Mouse (Mus musculus): ENCODE measurements at regions not wholly inside any gene's neighbourhood (a gene's known extent, or its start where the extent isn't known, plus 50 kb on each side); places are given as distances from the start of the nearest gene placed in this dataset.
A peak's percentile ranks its signal among the peaks of the same experiment; 100 is the strongest.
"Not testable (repeated sequence)": the region's sequence is repeated elsewhere in the genome, so short reads cannot be mapped to it uniquely, and the experiment has no call there.

DNA sequence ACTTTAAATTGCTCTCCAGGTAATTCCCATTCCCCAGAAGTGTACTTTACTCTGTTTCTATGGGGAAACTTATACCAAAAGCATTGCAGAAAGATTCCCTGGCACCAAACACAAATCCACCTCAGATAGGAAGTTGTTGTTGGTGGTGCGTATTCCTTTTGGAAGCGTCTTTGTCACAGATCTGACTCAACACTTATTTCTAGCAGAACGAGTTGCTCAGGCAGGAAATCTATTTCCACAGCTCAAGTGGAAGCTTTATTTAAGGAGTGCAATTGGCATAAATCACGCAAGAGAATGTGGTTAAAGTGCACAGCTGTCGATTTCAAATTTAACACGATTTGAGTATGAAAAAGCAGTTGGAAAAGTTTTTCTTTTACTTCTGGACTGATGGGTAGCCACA is 436.9 kb upstream of the Ghitm start:
- DNase-seq (ENCODE audit: low spot score), result no peak

DNA sequence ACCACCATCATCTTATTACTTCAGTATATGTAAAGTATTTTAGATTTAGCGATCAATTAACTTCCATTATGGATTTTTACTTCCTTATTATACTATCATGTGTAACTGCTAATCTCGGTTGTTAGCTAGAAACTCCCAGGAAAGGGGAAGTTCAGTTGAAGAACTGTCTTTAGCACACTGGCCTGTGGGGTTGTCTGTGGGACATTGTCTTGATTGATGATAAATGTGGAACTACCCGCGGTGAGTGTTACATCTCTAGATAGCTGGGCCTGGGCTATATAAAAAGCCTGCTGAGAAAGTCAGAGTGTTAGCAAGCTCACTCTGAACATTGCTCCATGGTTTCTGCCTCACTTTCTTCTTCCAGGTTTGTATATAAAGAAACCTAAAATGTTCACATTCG is 423.2 kb upstream of the Ghitm start:
- no peak for DNase-seq (ENCODE audit: low spot score)

DNA sequence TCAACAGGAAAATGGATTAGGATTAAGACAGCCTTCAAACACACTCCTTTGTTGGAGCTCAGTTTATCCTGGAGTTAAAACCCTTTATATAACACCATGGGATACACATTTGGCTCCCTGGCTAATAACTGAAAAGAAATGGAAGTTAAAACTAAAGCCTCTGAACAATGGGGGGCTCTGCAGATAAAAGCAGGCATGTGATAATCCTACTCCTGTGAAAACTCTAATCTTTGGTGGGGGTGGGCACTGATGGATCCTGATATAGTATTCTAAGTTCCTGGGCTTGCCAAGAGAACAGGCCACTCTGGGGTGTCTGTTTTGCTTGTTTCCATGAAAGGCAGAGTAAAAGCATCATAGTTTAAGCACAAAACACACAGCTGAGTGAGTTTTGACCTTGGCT is 388.5 kb upstream of the Ghitm start:
- DNase-seq (ENCODE audit: low spot score), result no peak

DNA sequence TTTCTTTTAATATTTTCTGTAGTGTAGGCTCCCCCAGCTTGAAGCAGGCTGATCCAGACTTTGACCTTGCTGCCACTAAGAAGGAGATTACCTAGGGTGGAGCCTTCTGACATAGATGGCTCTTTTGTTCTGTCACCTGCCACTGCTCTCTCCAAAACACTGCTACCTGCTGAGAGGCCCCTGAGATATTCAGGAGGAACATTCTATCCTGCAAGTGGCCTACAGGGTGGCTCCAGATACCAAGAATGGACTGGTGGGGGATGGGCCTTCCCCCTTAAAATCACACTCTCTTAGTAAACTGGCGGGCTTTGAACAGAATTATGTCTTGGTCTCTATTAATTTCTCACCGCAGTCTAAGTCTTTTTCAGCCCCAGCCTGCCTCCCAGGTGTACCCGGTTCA is 385.6 kb upstream of the Ghitm start:
- DNase-seq (ENCODE audit: low spot score), result not testable (repeated sequence)

DNA sequence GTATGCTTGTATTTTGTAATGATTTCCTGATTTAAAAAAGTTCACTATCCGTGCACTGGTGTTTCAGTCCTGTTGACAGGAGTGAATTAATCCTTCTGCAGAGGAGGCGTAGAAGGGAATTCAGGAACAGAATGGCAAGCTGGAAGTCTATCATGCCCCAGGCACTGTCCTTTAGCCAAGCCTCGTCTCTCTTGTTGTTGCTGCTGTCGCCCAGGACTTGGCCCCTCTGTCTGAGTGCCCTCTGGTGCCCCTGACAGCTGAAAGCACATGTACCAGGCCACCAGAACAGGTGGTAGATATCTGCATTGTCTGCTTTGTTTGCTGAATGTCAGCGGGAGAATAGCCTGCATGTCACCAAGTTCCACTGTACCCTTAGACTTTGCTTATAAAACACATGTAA is 370.2 kb upstream of the Ghitm start:
- DNase-seq (ENCODE audit: low spot score), result no peak

DNA sequence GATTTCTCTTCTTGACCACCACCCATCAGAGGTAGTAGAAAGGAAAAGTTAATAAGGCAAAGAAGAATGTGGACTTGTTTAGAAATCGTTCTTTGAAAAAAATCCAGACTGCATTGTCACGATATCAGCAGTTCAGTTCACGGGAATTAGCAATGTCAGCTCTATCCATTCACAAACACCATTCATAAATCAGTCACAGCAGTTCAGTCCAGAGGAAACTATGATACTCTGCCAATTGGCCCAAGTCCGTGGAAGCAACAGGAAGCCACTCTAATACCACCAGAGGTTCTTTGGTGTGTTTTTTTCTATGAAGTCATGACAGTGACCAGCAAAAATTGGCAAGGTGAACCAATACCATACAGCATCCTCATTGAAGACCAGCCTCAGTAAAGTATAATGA is 355.6 kb upstream of the Ghitm start:
- DNase-seq (ENCODE audit: low spot score), result no peak

DNA sequence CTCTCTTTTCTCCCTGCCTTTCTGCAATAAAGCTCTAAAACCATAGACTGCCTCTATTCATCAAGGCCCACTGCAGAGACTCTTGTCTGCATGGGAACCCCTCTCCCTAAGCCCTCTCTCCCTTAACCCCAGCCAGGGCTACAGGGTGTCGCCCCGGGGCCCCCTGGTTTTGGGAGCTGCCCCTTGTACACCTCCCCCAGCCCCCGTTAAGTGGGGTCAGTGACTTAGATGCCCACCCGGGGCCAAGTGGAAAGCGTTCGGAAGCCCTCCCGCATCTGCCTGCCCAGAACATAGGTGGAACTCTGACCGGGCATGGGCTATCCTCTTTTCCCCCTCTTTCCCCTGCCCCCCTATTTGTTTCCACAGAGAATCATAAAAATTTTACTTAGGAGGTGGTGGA is 350.2 kb upstream of the Ghitm start:
- no peak for DNase-seq (ENCODE audit: low spot score)

DNA sequence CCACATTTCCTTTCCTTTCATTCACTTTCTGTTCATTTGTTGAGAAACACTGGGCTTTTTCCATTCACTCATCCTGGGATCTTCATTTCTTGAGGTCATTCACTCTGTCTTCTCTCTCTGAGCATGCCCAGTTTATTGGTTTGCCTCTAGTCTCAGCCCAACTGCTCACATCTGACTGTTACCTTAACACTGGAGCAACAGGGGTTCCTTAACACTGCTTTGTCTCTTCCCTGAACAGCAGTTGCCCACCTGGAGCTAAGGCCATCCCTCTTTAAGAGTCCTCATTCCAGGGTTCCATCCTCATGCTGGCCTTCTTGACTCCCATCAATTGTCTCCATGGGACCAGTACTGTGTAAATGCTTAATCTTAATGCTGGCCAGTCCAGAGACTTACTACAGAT is 342.5 kb upstream of the Ghitm start:
- DNase-seq (ENCODE audit: low spot score), result no peak

DNA sequence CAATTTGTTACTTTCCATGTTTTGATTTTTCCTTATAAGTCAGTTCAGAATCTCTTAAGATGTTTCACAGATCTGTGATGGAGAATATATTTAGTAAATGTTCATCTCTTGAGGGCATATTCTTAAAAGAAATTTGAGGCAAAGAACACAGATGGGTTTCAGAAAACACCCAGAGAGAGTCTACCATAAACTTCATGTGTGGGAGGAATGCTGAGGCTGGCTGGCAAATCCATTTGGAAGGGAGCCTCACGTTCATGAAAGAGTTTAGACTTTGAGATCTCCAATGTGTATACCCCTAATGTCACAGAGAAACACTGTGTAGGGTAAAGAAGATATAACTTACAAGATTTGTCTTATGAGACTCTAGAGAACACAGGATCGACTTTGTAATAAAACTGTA is 333.6 kb upstream of the Ghitm start:
- DNase-seq (ENCODE audit: low spot score), result no peak

DNA sequence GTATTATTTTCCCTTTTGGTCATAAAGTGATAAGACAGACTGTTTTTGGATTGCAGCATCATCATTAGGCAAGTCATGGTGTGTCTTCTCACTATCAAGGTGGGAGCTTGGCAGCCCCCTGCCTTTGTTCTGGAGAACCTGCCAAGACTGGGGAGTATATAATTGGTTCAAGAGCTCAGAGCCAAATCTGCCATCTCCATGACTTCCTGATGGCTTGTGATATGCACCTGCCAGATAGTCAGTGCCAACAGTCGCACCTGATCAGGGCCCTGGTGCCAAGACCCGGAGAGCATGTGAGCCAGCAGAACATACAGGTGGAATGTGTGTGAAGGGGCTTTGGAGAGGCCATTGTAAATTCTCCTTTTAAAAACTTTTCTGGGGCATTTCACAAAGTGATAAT is 305.8 kb upstream of the Ghitm start:
- DNase-seq (ENCODE audit: low spot score), result no peak

DNA sequence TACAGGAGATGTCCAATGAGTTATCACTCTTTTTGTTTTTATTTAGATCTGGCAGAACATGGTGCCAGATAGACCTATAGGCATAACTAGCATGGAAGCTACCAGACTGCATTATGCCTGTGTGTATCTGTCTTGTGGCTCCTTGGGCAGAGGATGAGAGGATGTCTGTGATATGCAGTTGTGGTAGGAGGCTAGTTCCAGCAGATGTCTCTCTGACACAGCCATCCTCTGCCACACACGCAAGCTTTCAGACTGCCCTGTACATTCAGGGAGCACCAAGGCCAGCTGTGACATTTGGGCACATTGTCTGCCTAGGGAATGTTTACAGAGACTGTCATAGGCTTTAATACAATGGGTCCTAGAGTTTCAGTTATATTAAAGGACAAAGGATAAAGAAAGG is 295.6 kb upstream of the Ghitm start:
- no peak for DNase-seq (ENCODE audit: low spot score)

DNA sequence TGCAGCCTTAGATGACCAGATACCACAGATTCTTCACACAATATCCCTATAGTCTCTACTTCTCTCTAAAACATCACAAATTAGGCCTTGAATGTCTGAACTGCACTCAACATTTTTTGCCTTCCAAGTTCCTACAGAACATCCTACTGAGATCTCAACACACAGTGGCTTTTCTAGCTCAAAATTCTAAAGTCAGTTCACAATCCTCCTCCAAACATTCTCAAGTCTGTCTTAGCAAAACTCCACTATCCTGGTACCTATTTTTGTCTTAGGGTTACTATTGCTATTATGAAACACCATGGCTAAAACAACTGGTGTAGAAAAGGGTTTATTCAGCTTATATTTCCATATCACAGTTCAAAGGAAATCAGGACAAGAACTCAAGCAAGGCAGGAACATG is 290.4 kb upstream of the Ghitm start:
- no peak for DNase-seq (ENCODE audit: low spot score)

DNA sequence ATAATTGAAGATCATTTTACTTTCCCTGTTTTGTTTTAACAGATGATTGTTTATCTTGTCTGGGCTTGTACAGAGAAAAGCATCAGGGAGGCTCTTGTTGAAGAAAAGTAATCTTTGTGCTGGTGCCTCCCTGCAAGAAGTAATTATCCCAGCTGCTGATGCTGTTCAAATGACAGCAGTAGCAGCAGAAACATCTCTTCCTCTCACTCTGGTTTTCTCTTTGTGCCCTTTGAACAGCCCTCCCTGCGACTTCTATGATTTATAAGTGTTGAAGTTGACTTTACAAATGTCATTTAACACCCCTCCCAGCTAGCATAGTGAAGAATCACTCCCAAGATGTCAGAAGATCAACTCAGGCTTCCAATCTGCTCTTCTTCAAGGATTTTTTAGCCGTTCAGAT is 286.5 kb upstream of the Ghitm start:
- no peak for DNase-seq (ENCODE audit: low spot score)

DNA sequence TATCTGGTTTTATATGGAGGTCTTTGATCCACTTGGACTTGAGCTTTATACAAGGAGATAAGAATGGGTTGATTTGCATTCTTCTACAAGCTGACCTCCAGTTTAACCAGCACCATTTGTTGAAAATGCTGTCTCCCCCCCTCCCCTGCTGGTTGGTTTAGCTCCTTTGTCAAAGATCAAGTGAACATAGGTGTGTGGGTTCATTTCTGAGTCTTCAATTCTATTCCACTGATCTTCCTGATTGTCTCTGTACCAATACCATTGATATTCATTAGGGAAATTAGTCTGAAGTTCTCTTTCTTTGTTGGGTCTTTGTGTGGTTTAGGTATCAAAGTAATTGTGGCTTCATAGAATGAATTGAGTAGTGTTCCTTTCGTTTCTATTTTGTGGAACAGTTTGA is 277.5 kb upstream of the Ghitm start:
- not testable (repeated sequence) for DNase-seq (ENCODE audit: low spot score)

DNA sequence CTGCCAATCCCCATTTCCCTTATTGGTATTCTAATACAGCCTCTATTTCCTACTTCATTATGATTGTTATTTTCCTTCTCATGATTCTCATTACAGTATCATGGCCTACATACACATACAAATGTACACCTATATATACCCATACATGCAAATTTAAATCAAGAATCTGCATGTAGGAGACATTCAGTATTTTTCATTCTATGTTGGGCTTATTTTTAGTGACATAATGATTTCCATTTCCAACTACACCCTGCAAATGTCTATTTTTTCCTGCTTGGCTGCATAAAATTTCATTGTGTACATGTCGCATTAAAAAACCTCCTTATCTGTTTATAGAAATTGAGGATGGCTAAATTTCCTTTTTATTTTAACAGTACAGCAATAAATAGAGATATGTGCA is 236.9 kb upstream of the Ghitm start:
- no peak for DNase-seq (ENCODE audit: low spot score)

DNA sequence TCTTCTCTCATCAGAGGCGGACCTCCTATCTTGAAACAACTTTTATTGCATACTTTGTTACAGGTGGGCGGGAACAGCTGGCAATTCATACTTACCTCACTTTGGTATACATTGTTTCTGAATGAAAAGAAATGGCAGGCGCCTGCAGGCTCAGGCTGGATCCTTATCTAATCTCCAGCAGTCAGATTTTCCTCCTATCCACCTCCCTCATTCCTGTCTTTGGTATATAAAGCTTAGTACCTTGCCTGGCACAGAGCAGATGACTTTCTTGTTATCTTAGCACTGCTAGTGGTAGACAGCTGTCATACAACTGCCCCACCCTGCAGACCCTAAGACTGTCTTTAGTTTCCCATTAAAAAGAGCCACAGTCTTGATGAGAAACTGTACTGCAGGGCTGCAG is 226.8 kb upstream of the Ghitm start:
- no peak for DNase-seq (ENCODE audit: low spot score)

DNA sequence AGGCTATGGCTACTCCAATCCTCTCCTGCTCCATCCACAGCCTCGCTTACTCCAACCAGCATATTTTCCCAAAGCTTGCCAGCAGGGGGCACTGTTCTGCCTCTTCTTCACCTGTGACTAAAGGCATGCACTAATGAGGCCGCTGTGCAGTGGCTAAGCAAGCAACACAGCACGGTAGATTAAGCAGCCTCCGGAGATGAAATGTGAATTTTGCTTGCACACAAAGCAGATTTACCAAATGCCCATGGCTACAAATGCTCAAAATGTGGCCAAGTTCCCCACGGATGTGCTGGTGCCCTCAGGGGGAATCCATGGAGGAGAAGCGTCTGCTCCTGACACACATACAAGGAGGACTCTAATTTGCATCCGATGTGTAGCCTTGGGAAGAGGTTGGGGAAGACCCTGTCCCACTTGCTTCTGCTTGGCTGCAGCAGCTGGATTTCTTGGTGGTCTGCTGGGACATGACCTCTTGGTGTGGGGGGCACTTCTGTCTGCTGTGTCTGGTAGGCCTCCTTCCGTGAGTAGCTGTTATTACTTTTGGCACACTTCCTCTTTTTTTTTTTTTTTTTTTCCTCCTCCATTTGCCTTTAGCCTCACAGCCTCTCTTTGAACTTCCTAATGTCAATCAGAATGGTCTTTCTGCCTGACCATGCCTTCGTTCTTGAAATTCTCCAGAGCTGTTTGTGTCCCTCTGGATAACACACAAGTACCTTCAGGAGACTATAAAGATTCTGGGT is 221.1 kb upstream of the Ghitm start:
- DNase-seq (ENCODE audit: low spot score), result peak; percentile 25

DNA sequence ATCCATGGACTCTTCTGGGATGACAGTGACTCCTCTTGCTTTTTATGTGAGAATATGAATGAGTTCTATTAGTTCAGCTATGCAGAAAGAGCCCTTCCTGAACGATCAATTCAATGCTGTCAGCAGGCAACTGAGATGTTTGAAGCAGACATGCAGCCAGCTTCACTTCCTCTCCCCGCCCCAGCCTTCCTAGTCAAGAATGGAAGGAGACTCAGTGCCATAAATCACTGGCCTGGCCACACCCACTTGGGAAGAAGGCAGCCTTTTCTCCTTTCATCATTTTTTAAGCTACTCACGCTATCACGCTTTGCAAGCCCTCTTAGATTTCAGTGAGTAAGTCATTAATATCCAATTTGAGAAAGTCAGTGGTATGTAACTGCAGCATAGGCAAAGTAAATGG is 188.3 kb upstream of the Ghitm start:
- DNase-seq (ENCODE audit: low spot score), result no peak

DNA sequence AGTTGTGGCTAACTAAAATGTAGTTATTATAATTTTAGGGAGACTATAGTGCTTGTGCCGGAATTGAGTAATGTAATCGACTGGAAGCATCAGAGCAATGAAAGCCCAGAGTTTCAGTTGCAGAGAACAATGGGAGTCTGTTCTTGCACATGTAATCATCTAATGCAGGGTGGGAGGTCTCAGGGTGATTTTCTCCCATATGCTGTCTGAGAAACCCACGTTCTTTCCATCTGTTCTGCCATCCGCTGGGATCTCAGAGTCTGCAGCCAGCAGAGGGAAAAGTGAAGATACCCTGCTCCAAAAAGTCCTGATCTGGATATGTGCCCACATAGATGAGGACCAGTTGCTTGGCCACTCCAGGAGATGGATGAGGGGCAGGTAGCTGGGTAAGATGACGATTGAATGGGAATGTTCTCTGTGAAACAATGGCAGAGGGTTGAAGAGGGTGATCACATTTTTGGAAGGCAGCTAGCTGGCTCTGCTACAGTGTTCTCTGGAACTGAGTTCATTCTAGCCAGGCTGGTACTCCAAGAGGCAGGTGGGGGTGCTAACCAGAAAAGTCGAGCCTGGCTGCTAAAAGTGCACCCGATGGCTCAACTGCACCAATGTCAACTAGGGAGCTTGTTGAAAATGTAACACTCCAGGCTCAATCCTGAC is 180.3 kb upstream of the Ghitm start:
- no peak for DNase-seq (ENCODE audit: low spot score)

DNA sequence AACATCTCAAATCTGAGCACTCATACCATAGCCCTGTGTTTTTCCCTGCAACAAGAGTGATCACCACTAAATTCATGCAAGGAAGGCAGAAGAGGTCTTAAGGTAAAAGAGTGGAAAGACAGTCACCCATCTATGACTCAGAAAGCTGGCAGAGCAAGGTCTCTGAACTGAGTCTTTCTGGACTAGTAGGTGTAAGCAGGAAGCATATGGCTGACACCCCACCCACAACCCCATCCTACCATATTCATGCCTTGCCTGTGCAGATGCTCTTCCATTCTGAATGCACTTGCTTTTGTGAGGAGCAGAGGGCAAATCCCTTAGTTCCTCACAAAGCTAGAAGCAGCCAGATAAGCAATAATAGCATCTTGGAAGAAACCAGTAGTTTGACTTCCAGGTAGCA is 178.8 kb upstream of the Ghitm start:
- no peak for DNase-seq (ENCODE audit: low spot score)

DNA sequence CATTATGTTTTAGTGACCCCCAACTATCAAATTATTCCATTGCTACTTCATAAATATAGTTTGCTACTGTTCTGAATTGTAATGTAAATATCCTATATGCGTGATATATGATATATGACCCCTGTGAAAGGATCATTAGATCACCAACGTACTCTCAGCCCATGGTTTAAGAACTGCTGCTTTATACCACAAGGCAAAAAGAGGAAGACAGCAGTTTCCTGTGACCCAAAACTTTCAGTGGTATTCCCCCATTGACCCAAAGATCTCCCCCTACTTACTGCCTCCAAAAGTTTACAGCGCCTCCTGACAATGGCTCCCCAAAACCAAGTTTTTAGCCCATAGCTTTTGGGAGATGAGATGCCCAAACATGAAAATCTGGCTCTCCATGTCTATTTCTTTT is 177.8 kb upstream of the Ghitm start:
- DNase-seq (ENCODE audit: low spot score), result no peak

DNA sequence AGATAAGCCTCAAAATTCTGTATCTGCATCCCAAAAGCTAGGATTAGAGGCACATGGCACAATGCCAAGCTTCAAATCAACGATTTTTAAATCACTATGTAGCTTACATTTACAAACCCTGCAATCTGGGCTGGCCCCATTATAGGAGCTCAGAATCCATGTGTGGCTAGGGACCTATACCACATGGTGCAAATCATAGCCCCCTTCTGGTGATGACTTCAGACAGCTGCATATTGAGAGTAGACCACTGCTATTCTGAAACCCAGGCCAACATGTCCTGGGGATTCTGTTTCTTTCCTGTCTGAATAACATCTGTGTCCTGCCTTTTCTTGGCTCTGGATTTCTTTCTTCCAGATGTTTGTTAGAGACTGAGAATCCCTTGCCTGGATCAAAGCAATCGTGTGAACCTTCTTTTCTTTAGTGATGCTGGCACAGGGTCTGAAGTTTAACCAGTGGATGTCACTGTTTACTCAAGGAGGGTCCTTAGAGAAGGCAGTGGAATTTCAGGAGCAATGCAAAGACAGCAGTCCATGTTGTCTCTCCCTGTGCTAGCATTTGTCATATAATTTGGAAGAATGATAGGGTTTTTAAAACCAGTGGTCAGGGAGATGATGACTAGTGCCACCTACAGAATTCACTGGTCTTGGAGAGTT is 171.7 kb upstream of the Ghitm start:
- no peak for DNase-seq (ENCODE audit: low spot score)

DNA sequence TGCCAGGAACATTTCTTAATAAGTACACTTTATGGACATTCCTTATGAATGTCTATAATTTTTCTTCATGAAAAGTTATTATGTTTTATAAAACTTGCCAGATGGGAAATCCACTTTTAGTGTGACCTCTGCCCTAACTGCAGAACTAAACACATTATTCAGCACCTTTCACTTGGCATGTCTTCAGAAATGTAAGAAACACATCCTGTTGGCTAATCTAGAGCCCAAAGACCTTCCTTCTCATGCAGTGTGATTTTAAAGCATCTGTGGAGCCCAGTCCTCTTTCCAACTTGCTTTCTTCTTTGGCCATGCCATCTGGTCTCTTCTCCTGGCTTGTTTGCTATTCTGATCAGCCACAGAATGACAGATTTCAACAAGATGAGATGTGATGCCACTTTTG is 163.6 kb upstream of the Ghitm start:
- no peak for DNase-seq (ENCODE audit: low spot score)

DNA sequence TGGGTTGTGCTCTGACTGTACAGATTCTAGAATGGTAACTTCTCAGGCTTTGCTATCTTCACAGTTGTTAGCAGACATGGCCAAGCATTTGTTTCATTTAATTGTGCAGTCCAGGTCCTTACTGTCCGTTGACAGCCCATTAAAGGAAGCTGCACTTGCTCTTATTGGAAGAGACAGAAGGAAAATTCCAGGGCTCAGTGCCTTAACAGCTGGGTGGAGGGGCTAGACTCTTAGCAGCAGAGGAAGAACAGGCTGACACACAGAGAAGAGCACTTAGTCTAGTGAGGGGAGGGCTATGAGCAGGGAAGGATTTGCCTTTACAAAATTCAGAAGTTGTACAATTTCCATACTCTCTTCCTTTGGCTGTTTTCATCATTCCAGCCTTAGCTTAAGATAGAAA is 161.5 kb upstream of the Ghitm start:
- DNase-seq (ENCODE audit: low spot score), result no peak
